Comparison of ENCODE assay signal across 9 mouse cellular contexts in the genomic region with DNA sequence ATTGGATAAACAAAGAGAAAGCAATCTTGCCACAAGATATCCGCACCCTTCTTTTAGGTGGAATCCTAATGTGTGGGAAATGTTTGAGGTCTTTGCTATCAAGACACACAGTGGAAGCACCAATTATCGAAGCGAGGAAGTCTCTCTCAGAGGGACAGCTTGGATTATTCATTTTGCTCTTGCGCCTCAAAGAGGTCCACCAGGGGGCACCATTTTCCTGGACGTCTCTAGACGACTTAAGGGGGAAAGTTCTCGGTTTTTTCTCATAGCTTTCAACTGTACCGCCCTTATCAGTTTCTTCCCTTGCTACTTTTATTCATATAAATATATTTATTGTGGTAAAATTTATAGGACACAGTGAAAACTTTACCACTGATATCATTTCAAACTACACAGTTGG. TPM values are rescaled to one million over a fixed set of nuclear protein-coding genes. Genes with fewer than 3 reads are reported as not detected.
DNase-seq lines count a peak whose midpoint lies in the region; ATAC-seq lines count a peak whose summit lies in the region.
"Had no signal": no experiment of that assay in that cellular context is flagged by ENCODE, and none has a peak within 500 bp of the region (broad histone marks: within the 10 kb centered on the region; RNA-seq: fewer than 3 reads in every experiment).

No protein-coding gene starts in this region.

- H3K27ac ChIP-seq in heart, embryonic 14.5 days (replicated peaks in 1 of 2; ENCODE audit: control insufficient read depth in 1 of 2, insufficient read depth in 1 of 2, low read depth in 2 of 2, low read length in 2 of 2) = no peak overlapping the region
- no peak overlapping the region for H3K27ac ChIP-seq in heart, embryonic 12.5 days (ENCODE audit: poor library complexity, severe bottlenecking)
- H3K27ac ChIP-seq: macrophage had no signal

- H3K4me3 ChIP-seq in heart, embryonic 14.5 days (ENCODE audit: control insufficient read depth in 1 of 2, insufficient read depth in 1 of 2, low read depth in 1 of 2, low read length in 2 of 2) = no peak overlapping the region
- no peak overlapping the region for H3K4me3 ChIP-seq in heart, embryonic 12.5 days

- peak overlapping the region; percentile 46; the same call in 1 of the 2 replicates for H3K4me2 ChIP-seq in heart, embryonic 14.5 days (ENCODE audit: low read length)
- H3K4me2 ChIP-seq in heart, embryonic 12.5 days = no peak overlapping the region

- no peak overlapping the region for H3K9ac ChIP-seq in heart, embryonic 14.5 days (ENCODE audit: low read length)
- no peak overlapping the region for H3K9ac ChIP-seq in heart, embryonic 12.5 days

- no peak for ATAC-seq in heart, embryonic 14.5 days (ENCODE audit: insufficient number of reproducible peaks, insufficient read depth, low FRiP score, low read depth)
- no peak for ATAC-seq in heart, embryonic 12.5 days (ENCODE audit: insufficient number of reproducible peaks, low FRiP score)

- no peaks in the 10 kb centered on the region for H3K27me3 ChIP-seq in heart, embryonic 14.5 days (ENCODE audit: control insufficient read depth, insufficient read depth, low read length)
- H3K27me3 ChIP-seq in heart, embryonic 12.5 days (replicated peaks) = no peaks in the 10 kb centered on the region

- WGBS in heart, embryonic 14.5 days = 20% methylated on average over 8 of the region's 8 CpGs
- 24% methylated on average over 8 of the region's 8 CpGs for WGBS in heart, embryonic 12.5 days

- intact Hi-C loops in heart, postnatal 14 days (cut with DNase I) = loop anchor here (2.0 kb wide), 3 partner anchors 63 to 145 kb away; a partner anchor contains a TSS
- intact Hi-C loops in left cerebral cortex, postnatal 4 days (cut with DNase I) = loop anchor here (5.0 kb wide), 1 partner anchor 143 kb away; no protein-coding TSS in a partner anchor

- H3K36me3 ChIP-seq in heart, embryonic 14.5 days (ENCODE audit: control insufficient read depth, insufficient read depth, low read length) = no peaks in the 10 kb centered on the region
- no peaks in the 10 kb centered on the region for H3K36me3 ChIP-seq in heart, embryonic 12.5 days

- no peaks in the 10 kb centered on the region for H3K4me1 ChIP-seq in heart, embryonic 14.5 days (ENCODE audit: control insufficient read depth in 2 of 2, insufficient read depth in 2 of 2, low read length in 2 of 2)
- no peaks in the 10 kb centered on the region for H3K4me1 ChIP-seq in heart, embryonic 12.5 days (replicated peaks)

- H3K9me3 ChIP-seq in heart, embryonic 14.5 days (ENCODE audit: control insufficient read depth, low read length) = no peaks in the 10 kb centered on the region
- no peaks in the 10 kb centered on the region for H3K9me3 ChIP-seq in heart, embryonic 12.5 days (replicated peaks)

- peak; percentile 90 for DNase-seq in NIH3T3 (ENCODE audit: low read depth)
- DNase-seq in cerebellum, adult 9-11 months = peak; percentile 67
- peak; percentile 68 to 84 for DNase-seq in heart, postnatal 14 days
- peak; percentile 78 for DNase-seq in left cerebral cortex, postnatal 4 days
- DNase-seq in ovary, postnatal 14 days (ENCODE audit: low spot score) = peak; percentile 47
- DNase-seq in thymus, postnatal 4 days = peak; percentile 83

RNA-seq across cellular contexts. Expression of a gene that starts 36.7 kb away (rescaled TPM):
- polyA plus RNA-seq in heart, embryonic 14.5 days (2014; fragmentation: Nextera tagmentation; extraction: Ambion mirVana) = 1.7 and 2.0 TPM in 2 replicates
- polyA plus RNA-seq in heart, embryonic 12.5 days (2016; fragmentation: Nextera tagmentation; extraction: Ambion mirVana) = 2.2 and 2.5 TPM in 2 replicates
- total RNA-seq in heart, postnatal 14 days (2021) = 1 to 10 TPM; 1.9 to 2.3 TPM
- total RNA-seq in left cerebral cortex, postnatal 4 days (2021) = 10 to 100 TPM; 26.0 to 27.3 TPM
- polyA plus RNA-seq: macrophage had no signal

Comparison
In these comparisons a context has a peak if more than half of its experiments do, and no peak if none do; other contexts are left out.
1. RNA of a gene that starts 36.7 kb away (total RNA-seq): 26.0 to 27.3 TPM in left cerebral cortex, postnatal 4 days; 1.9 to 2.3 TPM in heart, postnatal 14 days; every median in the first group is over 4 times any median in the second.
2. Peak in every context shown above with its lines, with median percentiles within 50 percentile points of each other: DNase-seq.